Mouse (Mus musculus): ENCODE results near the gene Slc9a3r1.

Slc9a3r1 gene

GRCm38 (mm10) chr11:115162205-115162601, 938 bp upstream of the Slc9a3r1 start:
- DNase-seq (ENCODE audit: low spot score in 2 of 2) = no peak

GRCm38 (mm10) chr11:115163568-115164150, 518 bp downstream of the Slc9a3r1 start:
- no peak for DNase-seq (ENCODE audit: low spot score in 2 of 2)

- no peak for DNase-seq (ENCODE audit: low spot score in 2 of 2)
Observed at GRCm38 (mm10) chr11:115164341-115164975, 1.3 kb downstream of the Slc9a3r1 start.

- no peak for DNase-seq (ENCODE audit: low spot score in 2 of 2)
Observed at GRCm38 (mm10) chr11:115164976-115165374, 1.8 kb downstream of the Slc9a3r1 start.

GRCm38 (mm10) chr11:115166776-115167175, 3.6 kb downstream of the Slc9a3r1 start:
- DNase-seq (ENCODE audit: low spot score in 2 of 2) = no peak

GRCm38 (mm10) chr11:115167631-115168249, 4.6 kb downstream of the Slc9a3r1 start:
- no peak for DNase-seq (ENCODE audit: low spot score in 2 of 2)

GRCm38 (mm10) chr11:115169430-115169829, 6.3 kb downstream of the Slc9a3r1 start:
- DNase-seq (ENCODE audit: low spot score in 2 of 2) = no peak

GRCm38 (mm10) chr11:115171125-115171524, 8.0 kb downstream of the Slc9a3r1 start:
- no peak for DNase-seq (ENCODE audit: low spot score in 2 of 2)

GRCm38 (mm10) chr11:115172825-115173287, 9.7 kb downstream of the Slc9a3r1 start:
- DNase-seq (ENCODE audit: low spot score in 2 of 2) = no peak

GRCm38 (mm10) chr11:115173549-115174339, 10.6 kb downstream of the Slc9a3r1 start:
- no peak for DNase-seq (ENCODE audit: low spot score in 2 of 2)

- DNase-seq (ENCODE audit: low spot score in 2 of 2) = no peak
Observed at GRCm38 (mm10) chr11:115176399-115177190, 13.5 kb downstream of the Slc9a3r1 start.

- DNase-seq (ENCODE audit: low spot score in 2 of 2) = no peak
Observed at GRCm38 (mm10) chr11:115177559-115178195, 14.5 kb downstream of the Slc9a3r1 start.

GRCm38 (mm10) chr11:115178766-115179165, 15.6 kb downstream of the Slc9a3r1 start:
- no peak for DNase-seq (ENCODE audit: low spot score in 2 of 2)

- no peak for DNase-seq (ENCODE audit: low spot score in 2 of 2)
Observed at GRCm38 (mm10) chr11:115179191-115179590, 16.1 kb downstream of the Slc9a3r1 start.

- DNase-seq (ENCODE audit: low spot score in 2 of 2) = no peak
Observed at GRCm38 (mm10) chr11:115179881-115180280, 16.7 kb downstream of the Slc9a3r1 start.

GRCm38 (mm10) chr11:115181913-115182638, 18.9 kb downstream of the Slc9a3r1 start:
- peak; percentile 61 to 64 for DNase-seq (ENCODE audit: low spot score in 2 of 2)

- no peak for DNase-seq (ENCODE audit: low spot score in 2 of 2)
Observed at GRCm38 (mm10) chr11:115184973-115185372, 21.8 kb downstream of the Slc9a3r1 start.

GRCm38 (mm10) chr11:115187224-115187639, 24.1 kb downstream of the Slc9a3r1 start, which contains the start of gene Tmem104:
Tmem104 (plus strand) TSS chr11:115187487.
- peak; percentile 97 to 99 for DNase-seq (ENCODE audit: low spot score in 2 of 2)

- no peak for DNase-seq (ENCODE audit: low spot score in 2 of 2)
Observed at GRCm38 (mm10) chr11:115187693-115188092, 24.6 kb downstream of the Slc9a3r1 start, which contains the start of gene Nat9. Nat9 (minus strand) TSS chr11:115187859.
